Mouse (Mus musculus): ENCODE measurements around the gene Sohlh1. TPM values are rescaled to one million over a fixed set of nuclear protein-coding genes. Genes with fewer than 3 reads are reported as not detected.

The Sohlh1 gene
- total RNA-seq, 1 experiment = 0.22 TPM

DNA sequence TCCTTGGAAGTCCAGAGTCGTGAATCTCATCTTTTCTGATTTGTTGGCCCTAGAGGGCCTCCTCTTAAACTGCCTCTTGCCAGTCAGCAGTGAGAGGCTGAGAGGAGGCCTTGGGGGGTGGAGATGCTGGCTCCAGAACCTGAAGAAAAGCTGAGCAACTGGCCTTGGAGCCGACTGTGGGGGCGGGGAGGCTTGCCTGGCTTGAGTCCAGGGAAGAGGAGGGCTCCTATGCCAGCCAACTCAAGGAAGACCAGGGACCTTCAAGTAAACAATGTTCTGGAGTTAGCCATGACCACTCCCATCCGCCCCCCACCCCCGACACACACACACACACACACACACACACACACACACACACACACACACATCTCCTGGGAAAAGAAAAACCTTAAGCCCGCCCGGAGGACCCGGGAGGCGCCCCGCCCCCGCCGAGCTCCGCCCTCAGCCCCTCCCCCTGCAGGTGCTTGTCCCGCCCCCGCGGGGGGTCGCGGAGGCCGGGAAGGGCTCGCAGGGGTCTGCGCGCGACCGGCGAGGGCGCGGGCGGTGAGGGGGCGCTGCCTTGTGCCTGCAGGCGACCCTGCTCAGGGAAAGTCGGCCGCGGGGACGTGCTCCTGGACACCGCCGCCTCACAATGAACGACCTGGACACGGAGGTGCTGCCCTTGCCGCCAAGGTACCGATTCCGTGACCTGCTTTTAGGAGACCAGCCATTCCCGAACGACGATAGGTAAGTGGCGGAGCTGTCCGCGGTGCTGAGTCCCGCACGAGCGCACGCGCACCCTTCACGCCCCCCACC lies 16.5 kb upstream of the Sohlh1 start, which contains the start of gene Kcnt1:
Gene Kcnt1, plus strand, starts transcription at position 398 of the 795 bp plus-strand sequence.
- Histone ChIP-seq H3K4me1 (ENCODE audit: control insufficient read depth in 2 of 2, insufficient read depth in 2 of 2, low read length in 2 of 2, poor library complexity in 1 of 2) (peaks cover 3 to 10% of the 10 kb centered on the region in 2 experiments; a peak in 3 of 4 replicates), H3K9me3 (ENCODE audit: control insufficient read depth, insufficient read depth, low read depth, low read length) (no peaks in the 10 kb centered on the region), H3K27ac (ENCODE audit: insufficient read depth, low read depth, low read length, poor library complexity, severe bottlenecking) (no peak within 1 kb of the TSS), H3K9ac (ENCODE audit: insufficient read depth, low read depth, low read length, poor library complexity, severe bottlenecking) (no peak within 1 kb of the TSS), H3K36me3 (ENCODE audit: control insufficient read depth, insufficient read depth, low read length, poor library complexity, severe bottlenecking) (no peaks in the 10 kb centered on the region), H3K4me3 (ENCODE audit: insufficient read depth in 1 of 2, low read depth in 1 of 2, low read length in 2 of 2, poor library complexity in 1 of 2, severe bottlenecking in 1 of 2) (peak within 1 kb of the TSS; percentile 69 to 82)
- in situ Hi-C loops (cut with MboI; ENCODE audit: low sequenced_read_pairs in 2 of 2, unreplicated experiment in 2 of 2) = no loop called here
- peak; percentile 50 for DNase-seq (ENCODE audit: low read depth, low spot score)
- TF ChIP-seq ZNF384 (IDR thresholded peaks at IDR 0.05; ENCODE audit: low read depth, low read length) (no peak), ZC3H11A (IDR thresholded peaks at IDR 0.05; ENCODE audit: borderline replicate concordance, low read depth, low read length) (no peak), CHD2 (IDR thresholded peaks at IDR 0.05; ENCODE audit: low read depth, low read length) (no peak), MAFK (IDR thresholded peaks at IDR 0.05; ENCODE audit: insufficient read depth, low read depth, low read length) (no peak), HCFC1 (IDR thresholded peaks at IDR 0.05; ENCODE audit: borderline replicate concordance, insufficient read depth, low read length) (no peak; the same call in 1 of the 2 replicates)

GRCm38 (mm10) chr2:25862696-25863270 lies 15.7 kb upstream of the Sohlh1 start:
- Histone ChIP-seq H3K36me3 (ENCODE audit: control insufficient read depth, insufficient read depth, low read length, poor library complexity, severe bottlenecking) (no peaks in the 10 kb centered on the region), H3K9ac (ENCODE audit: insufficient read depth, low read depth, low read length, poor library complexity, severe bottlenecking) (no peak overlapping the region), H3K4me1 (ENCODE audit: control insufficient read depth in 2 of 2, insufficient read depth in 2 of 2, low read length in 2 of 2, poor library complexity in 1 of 2) (peaks cover 3 to 10% of the 10 kb centered on the region in 2 experiments; a peak in 3 of 4 replicates), H3K27ac (ENCODE audit: insufficient read depth, low read depth, low read length, poor library complexity, severe bottlenecking) (no peak overlapping the region), H3K4me3 (ENCODE audit: insufficient read depth in 1 of 2, low read depth in 1 of 2, low read length in 2 of 2, poor library complexity in 1 of 2, severe bottlenecking in 1 of 2) (peak overlapping the region in 1 of 2 experiments; percentile 69; a peak in 1 of 4 replicates), H3K9me3 (ENCODE audit: control insufficient read depth, insufficient read depth, low read depth, low read length) (no peaks in the 10 kb centered on the region)
- no peak for DNase-seq (ENCODE audit: low read depth, low spot score)
- TF ChIP-seq HCFC1 (IDR thresholded peaks at IDR 0.05; ENCODE audit: borderline replicate concordance, insufficient read depth, low read length) (no peak), ZC3H11A (IDR thresholded peaks at IDR 0.05; ENCODE audit: borderline replicate concordance, low read depth, low read length) (no peak), CHD2 (IDR thresholded peaks at IDR 0.05; ENCODE audit: low read depth, low read length) (no peak), MAFK (IDR thresholded peaks at IDR 0.05; ENCODE audit: insufficient read depth, low read depth, low read length) (no peak), ZNF384 (IDR thresholded peaks at IDR 0.05; ENCODE audit: low read depth, low read length) (no peak)
- in situ Hi-C loops (cut with MboI; ENCODE audit: low sequenced_read_pairs in 2 of 2, unreplicated experiment in 2 of 2) = no loop called here

GRCm38 (mm10) chr2:25862038-25862437 lies 15.0 kb upstream of the Sohlh1 start:
- no peak overlapping the region for H3K9ac ChIP-seq (ENCODE audit: insufficient read depth, low read depth, low read length, poor library complexity, severe bottlenecking)
- in situ Hi-C loops (cut with MboI; ENCODE audit: low sequenced_read_pairs in 2 of 2, unreplicated experiment in 2 of 2) = no loop called here
- no peak overlapping the region for H3K27ac ChIP-seq (ENCODE audit: insufficient read depth, low read depth, low read length, poor library complexity, severe bottlenecking)
- H3K9me3 ChIP-seq (ENCODE audit: control insufficient read depth, insufficient read depth, low read depth, low read length) = no peaks in the 10 kb centered on the region
- no peak for TF ChIP-seq CHD2 (IDR thresholded peaks at IDR 0.05; ENCODE audit: low read depth, low read length)
- no peak for TF ChIP-seq ZC3H11A (IDR thresholded peaks at IDR 0.05; ENCODE audit: borderline replicate concordance, low read depth, low read length)
- no peak for TF ChIP-seq MAFK (IDR thresholded peaks at IDR 0.05; ENCODE audit: insufficient read depth, low read depth, low read length)
- no peak for TF ChIP-seq ZNF384 (IDR thresholded peaks at IDR 0.05; ENCODE audit: low read depth, low read length)
- TF ChIP-seq HCFC1 (IDR thresholded peaks at IDR 0.05; ENCODE audit: borderline replicate concordance, insufficient read depth, low read length) = no peak
- H3K4me3 ChIP-seq (ENCODE audit: insufficient read depth in 1 of 2, low read depth in 1 of 2, low read length in 2 of 2, poor library complexity in 1 of 2, severe bottlenecking in 1 of 2) = no peak overlapping the region
- DNase-seq (ENCODE audit: low read depth, low spot score) = no peak
- H3K4me1 ChIP-seq (ENCODE audit: control insufficient read depth in 2 of 2, insufficient read depth in 2 of 2, low read length in 2 of 2, poor library complexity in 1 of 2) = peaks cover 3 to 10% of the 10 kb centered on the region in 2 experiments; a peak in 3 of 4 replicates
- H3K36me3 ChIP-seq (ENCODE audit: control insufficient read depth, insufficient read depth, low read length, poor library complexity, severe bottlenecking) = no peaks in the 10 kb centered on the region

GRCm38 (mm10) chr2:25859891-25860290 lies 12.8 kb upstream of the Sohlh1 start:
- in situ Hi-C loops (cut with MboI; ENCODE audit: low sequenced_read_pairs in 2 of 2, unreplicated experiment in 2 of 2) = no loop called here

More at GRCm38 (mm10) chr2:25859891-25860290, 12.8 kb upstream of the Sohlh1 start:
- Histone ChIP-seq H3K9ac (ENCODE audit: insufficient read depth, low read depth, low read length, poor library complexity, severe bottlenecking) (no peak overlapping the region), H3K9me3 (ENCODE audit: control insufficient read depth, insufficient read depth, low read depth, low read length) (no peaks in the 10 kb centered on the region), H3K4me1 (ENCODE audit: control insufficient read depth in 2 of 2, insufficient read depth in 2 of 2, low read length in 2 of 2, poor library complexity in 1 of 2) (peaks cover 3 to 10% of the 10 kb centered on the region in 2 experiments; a peak in 3 of 4 replicates), H3K36me3 (ENCODE audit: control insufficient read depth, insufficient read depth, low read length, poor library complexity, severe bottlenecking) (no peaks in the 10 kb centered on the region), H3K4me3 (ENCODE audit: insufficient read depth in 1 of 2, low read depth in 1 of 2, low read length in 2 of 2, poor library complexity in 1 of 2, severe bottlenecking in 1 of 2) (no peak overlapping the region), H3K27ac (ENCODE audit: insufficient read depth, low read depth, low read length, poor library complexity, severe bottlenecking) (no peak overlapping the region)
- no peak for DNase-seq (ENCODE audit: low read depth, low spot score)
- TF ChIP-seq HCFC1 (IDR thresholded peaks at IDR 0.05; ENCODE audit: borderline replicate concordance, insufficient read depth, low read length) = no peak
- no peak for TF ChIP-seq ZC3H11A (IDR thresholded peaks at IDR 0.05; ENCODE audit: borderline replicate concordance, low read depth, low read length)

Measured in ES-E14 (cell line).